Mouse (Mus musculus): ENCODE results near the gene Hmg20a.
A peak's percentile ranks its signal among the peaks of the same experiment; 100 is the strongest.

Hmg20a gene

DNA sequence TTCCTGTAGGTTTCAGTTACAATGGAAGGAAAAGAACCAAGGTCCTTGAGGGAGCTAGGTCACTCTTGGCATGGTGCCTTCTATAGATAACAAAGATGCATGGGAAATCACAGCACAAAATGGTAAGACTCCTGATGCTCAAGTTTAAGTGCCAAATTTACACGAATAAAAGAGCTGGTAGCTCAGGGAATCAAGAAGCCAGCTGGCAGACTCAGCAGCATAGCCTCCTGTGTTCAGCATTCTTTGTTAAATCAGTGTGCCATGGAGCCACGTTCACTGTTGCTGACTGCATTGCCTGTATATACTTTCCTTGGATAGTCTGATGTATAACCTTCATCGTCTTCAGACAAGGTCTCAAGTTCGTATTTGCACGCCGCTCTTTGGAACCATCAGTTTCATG is 33.2 kb downstream of the Hmg20a start:
- DNase-seq = no peak

GRCm38 (mm10) chr9:56453038-56453815 is 34.8 kb downstream of the Hmg20a start:
- DNase-seq = no peak

DNA sequence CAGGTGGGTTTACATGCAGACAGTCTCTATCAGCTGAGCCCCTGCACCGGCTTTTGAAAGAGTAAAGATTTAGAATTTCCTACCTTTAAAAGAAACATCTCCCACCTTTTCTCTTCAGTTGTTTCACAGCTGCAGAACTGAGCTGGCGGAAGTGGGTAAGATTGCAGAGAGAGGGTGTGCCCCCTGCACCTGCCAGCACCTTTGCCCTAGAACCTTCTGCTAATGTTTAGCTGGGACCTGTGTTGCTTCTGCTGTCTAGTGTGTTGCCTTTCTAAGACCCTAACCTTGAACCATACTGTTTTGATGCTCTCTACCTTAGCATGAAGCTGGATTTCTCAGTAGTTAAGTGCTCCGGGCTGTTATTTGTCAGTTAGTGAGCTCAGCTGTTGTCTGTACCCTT is 38.0 kb downstream of the Hmg20a start:
- no peak for DNase-seq

- DNase-seq = no peak
These were observed 42.6 kb downstream of the Hmg20a start for GRCm38 (mm10) chr9:56460987-56461386.

- no peak for DNase-seq
These were observed 44.2 kb downstream of the Hmg20a start for GRCm38 (mm10) chr9:56462606-56463005.

GRCm38 (mm10) chr9:56463046-56463445 is 44.6 kb downstream of the Hmg20a start:
- DNase-seq = no peak

DNA sequence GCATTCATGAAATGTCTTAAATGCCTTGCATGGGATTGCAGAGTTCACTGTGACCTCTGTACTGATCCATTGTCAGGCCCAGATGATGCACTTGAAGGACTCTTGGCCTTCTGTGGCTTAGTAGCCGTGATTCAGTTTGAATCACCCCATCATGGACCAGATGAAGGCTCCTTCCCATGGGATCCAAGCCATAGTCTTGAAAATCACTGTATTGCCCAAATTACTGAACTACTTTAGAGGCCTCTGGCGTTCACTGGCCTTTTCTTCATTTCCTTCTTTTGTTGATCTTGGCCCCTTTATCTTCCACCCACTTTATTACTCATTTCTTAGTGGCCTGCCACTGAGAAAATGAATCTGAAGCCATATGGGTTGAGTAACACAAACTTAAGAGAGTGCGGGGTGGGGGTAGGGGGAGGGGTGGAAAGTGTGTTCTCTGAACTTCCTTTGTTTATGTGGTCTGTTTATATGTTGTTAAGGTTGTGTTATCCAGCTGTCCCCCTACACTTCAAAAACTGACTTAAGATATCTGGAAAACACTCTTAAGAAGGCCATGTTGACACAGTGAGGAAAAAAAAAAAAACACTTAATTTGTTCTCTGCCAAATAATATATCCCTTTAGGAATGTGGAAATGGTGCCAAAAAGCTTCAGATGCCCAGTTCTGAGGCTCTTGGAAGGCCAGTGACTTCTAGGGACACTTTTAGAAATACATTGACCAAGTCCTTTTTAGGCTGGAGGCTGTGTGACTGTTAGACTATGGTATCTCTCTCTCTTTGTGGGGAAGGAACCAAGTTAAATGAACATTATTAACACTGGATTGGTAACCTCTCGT is 45.5 kb downstream of the Hmg20a start:
- DNase-seq = no peak

- DNase-seq = peak; percentile 52
These were observed 46.6 kb downstream of the Hmg20a start for GRCm38 (mm10) chr9:56464863-56465654.

DNA sequence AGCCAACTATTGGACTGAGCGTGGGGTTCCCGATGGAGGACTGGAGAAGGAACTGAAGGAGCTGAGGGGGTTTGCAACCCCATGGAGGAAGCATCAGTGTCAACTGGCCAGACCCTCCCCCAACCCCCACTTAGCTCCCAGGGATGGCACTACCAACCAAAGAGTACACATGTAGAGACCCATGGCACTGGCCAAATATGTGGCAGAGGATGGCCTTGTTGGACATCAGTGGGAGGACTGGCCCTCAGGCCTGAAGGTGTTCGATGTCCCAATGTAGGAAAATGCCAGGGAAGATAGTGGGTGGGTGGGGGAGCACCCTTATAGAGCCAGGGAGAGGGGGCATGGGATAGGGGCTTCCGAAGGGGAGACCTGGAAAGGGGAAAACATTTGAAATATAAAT is 47.8 kb downstream of the Hmg20a start:
- DNase-seq = no peak

DNA sequence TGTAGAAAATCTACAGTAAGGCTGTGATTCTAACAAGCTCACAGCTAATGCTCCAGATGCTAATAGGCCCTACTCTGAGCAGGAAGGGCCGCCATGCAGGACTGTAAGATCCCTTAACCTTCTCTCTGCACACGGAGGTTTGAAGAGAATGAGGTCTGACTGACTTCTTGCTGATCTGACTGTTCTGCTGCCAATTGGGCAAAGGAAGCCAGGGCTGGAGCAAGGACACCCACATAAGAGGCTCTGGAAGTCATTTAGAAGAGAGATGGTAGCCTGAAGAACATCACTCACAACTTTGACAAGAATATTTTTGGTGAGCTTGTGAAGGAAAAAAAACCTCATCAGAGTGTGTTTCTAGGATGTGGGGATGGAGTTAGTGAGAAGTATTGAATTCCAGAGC is 51.2 kb downstream of the Hmg20a start:
- DNase-seq = no peak

GRCm38 (mm10) chr9:56470291-56470690 is 51.9 kb downstream of the Hmg20a start:
- DNase-seq = no peak

GRCm38 (mm10) chr9:56478975-56479647 is 60.7 kb downstream of the Hmg20a start:
- DNase-seq = no peak

GRCm38 (mm10) chr9:56482623-56483022 is 64.2 kb downstream of the Hmg20a start:
- no peak for DNase-seq

DNA sequence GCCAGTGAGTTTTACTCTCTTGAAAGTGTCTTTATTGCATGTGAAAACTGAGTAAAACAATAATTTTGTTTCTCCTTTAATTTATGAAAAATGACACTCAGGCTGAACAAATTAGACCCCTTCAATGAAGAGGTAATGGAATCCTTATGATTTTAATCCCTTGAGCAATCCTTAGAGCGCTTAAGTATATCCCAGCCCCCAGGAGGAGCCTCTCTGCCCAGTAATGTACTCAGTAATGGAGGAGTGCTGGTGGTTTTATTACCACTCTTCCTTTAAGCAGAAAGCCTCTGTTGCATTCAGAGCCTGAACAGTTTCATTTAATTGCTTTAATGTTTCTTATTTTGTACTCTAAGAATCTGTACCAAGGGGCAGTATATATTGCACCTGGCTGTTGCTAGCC is 67.0 kb downstream of the Hmg20a start:
- no peak for DNase-seq

DNA sequence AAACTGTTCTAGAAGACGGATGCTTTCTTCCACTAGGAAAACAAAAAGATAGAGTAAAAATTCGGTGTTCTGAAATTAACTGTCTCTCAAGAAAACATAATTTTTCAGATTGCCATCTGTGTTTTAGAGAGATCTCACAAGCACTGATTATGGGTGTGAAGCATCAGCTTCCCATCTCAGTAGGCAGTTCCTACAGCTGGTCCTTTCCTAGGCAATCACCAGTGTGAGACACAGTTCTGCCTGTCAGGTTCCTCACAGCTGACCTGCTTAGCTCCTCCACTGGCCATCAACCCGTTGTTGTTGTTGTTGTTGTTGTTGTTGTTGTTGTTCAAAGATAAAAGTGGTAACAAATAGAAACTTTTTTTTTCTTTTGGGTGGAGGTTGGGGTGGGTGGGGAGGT is 67.7 kb downstream of the Hmg20a start:
- no peak for DNase-seq

GRCm38 (mm10) chr9:56487651-56488050 is 69.2 kb downstream of the Hmg20a start:
- DNase-seq = no peak

GRCm38 (mm10) chr9:56492391-56492790 is 74.0 kb downstream of the Hmg20a start:
- no peak for DNase-seq

DNA sequence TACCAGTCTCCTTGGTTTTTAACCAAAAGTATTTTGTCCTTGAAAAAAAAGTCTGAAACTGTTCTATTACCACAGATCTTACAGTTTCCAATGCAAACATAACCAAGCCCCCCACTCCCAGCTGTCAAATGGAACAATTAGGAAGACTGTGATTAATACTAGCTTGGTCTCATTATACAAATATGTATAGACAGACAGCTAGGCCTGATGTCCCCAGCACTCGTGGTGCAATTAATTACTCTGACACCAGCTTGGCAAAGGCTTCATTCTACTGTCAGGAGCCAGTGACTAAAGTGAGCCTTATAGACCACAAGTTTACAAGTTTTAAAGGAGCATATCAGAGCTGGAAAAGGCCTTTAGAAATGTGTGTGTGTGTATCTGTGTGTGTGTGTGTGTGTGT is 74.5 kb downstream of the Hmg20a start:
- no peak for DNase-seq

DNA sequence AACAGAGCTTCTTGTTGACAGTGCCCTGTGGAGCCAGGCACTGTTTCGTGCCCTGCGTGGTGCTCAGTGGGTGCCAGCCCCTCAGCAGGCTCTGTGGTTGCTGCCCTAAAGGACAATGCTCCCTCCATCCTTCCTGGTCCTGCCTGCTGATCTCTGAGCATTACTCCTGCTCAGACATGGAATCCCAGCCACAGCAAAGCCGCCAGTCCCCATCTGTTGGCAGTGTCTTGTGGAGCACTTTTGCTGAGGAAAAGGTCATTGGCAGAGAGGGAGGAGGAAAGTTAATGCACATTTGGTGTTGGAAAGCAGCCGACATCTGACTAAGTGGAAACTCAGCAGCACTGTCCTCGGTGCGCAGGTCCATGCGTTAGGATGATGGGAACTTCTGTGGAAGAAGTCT is 76.7 kb downstream of the Hmg20a start:
- no peak for DNase-seq

DNA sequence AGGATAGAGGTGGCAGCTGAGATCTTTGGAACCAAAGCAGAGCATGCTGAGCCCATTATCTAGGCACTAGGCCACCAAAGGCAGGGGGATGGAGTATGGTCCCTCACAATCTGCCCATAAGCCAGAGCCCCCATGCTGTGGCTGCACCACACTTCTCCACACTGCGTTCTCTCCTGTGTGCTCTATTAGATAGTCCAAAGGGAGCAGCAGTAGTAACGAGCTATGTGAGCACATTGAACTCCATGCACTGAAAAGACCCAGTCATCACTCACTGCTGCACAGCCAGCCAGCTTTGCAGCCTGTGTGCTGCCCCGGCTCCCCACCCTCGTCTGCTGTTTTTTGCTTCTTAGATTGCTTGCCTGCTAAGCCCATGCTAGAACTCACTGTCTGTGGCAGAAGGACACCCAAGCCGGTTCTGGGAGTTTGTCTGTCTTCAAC is 77.4 kb downstream of the Hmg20a start:
- no peak for DNase-seq

DNA sequence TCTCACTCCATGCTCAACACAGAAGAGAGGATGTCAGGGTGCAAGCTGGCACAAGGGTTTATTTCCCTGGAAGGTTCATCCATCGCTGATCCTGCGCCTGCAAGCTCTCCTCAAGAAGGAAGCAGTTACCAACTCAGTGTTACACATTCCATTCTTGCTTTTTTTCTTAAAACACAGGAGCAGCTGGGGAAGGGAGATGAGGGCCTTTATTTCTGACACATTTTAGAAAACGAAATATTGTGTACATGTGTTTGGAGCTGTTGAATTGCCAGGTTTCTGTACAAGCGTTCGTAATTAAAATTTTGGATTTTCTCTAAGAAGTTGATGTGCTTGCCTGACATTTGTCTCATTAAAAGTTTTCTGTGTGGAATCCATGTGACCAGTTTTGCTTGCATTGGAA is 78.2 kb downstream of the Hmg20a start:
- no peak for DNase-seq

DNA sequence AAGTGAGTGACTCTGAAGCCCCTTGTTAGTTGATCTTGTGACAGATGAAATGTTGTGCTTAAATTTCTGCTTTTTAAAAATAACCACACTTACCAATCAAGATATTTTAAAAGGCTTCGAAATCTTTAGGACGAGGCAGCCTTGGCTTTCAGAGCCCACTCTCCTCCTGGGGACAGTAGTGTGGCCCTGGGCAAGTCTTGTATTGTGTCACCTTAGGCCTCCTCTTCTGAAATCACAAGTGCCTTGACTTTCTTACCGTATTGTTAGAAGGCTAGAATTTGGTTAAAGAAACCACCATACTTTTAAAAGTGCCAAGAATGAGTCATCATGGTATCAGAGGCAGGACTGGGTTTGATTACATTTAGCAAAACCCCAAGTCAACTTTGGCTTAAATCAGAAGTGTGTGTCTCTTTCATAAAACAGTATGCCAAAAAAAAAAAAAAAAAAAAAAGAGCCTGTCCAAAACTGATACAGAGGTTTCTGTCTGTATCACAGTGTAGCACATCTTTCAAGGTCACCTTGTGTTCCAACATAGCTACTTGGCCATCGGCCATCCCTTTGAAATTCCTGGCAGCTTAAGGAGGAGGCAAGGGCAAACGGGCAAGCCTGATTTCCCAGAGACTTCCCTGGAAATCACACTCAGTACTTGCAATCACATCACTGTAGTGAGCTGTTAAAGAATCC is 78.9 kb downstream of the Hmg20a start:
- no peak for DNase-seq

All from embryo, embryonic 11 days (tissue).